Mouse (Mus musculus): ENCODE results near the gene Actr3b. TPM values are rescaled to one million over a fixed set of nuclear protein-coding genes. Genes with fewer than 3 reads are reported as not detected.

The Actr3b gene
- total RNA-seq, 2 experiments from 2014 or later = 0.83 to 1.8 TPM

DNA sequence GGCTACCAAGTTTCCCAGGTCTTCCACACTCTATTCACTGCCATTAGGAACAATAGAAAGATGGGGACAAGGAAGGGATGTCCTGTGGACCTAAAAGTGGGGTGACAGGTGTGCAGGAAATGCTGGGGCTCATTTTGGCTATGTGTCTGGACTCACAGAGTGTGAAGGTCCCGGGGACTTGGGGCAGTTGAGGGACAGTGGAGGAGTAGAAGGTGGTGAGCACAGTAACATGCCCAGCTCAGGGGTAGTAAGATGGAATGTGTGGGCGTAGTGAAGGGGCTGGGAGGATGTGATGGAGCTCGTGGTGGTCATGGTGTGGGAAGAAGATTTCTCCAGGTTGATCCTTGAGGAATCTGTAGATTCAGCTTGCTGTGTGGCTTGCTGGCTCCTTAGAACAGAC is 118.2 kb downstream of the Actr3b start:
- DNase-seq (ENCODE audit: low spot score in 2 of 2) = no peak

GRCm38 (mm10) chr5:25886708-25887107 is 126.9 kb downstream of the Actr3b start:
- DNase-seq (ENCODE audit: low spot score in 2 of 2) = no peak

DNA sequence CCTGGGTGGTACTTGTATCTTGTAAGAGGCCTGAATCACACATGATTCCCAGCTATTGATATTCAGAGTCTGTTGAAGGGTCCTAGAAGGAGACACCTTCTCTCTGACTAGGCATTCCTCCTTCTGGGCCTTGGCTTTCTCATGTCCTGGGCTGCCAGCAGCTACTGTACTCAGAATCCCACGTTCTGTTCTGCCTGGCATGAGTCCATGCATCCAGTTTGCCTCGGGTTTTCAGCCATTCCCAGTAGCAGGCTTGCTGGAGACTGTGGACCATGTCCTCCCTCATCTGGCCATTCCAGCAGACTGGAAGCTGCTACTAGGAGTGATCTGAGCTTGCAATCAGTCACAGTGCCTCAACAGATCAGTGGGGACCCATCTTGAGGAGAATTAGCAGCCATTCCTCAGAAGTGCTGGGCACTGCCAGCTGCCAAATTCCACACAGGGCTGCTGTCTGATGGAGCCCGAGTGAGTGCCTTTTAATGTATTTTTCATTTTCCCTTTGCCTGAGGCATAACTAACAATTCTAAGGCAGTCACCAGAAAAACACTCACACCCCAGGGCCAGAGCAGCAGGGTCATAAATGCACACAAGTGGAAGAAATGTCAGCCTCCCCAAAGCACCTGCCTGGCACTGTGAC is 130.1 kb downstream of the Actr3b start:
- DNase-seq (ENCODE audit: low spot score in 2 of 2) = no peak

GRCm38 (mm10) chr5:25891321-25891720 is 131.5 kb downstream of the Actr3b start:
- peak in 1 of 2 experiments; percentile 33 for DNase-seq (ENCODE audit: low spot score in 2 of 2)

Other genes with a start within 250 kb of the Actr3b start
- gene Cct8l1, start 243.9 kb upstream of the Actr3b start, total RNA-seq (2021) = not detected
- 1 to 10 TPM; 5.3 to 6.0 TPM for gene Xrcc2, start 54.2 kb upstream of the Actr3b start, total RNA-seq (2021)
- gene Gm21663, start 182.4 kb downstream of the Actr3b start, total RNA-seq (2021) = not detected
- not detected for gene Gm21671, start 194.4 kb downstream of the Actr3b start, total RNA-seq (2021)
- not detected for gene Gm21680, start 212.7 kb downstream of the Actr3b start, total RNA-seq (2021)
- not detected for gene Gm21698, start 228.7 kb downstream of the Actr3b start, total RNA-seq (2021)
- not detected for gene Gm1979, start 244.8 kb downstream of the Actr3b start, total RNA-seq (2021)